Mouse (Mus musculus) left cerebral cortex, adult 11 months (tissue): ENCODE results near the gene Reep3.
"Not testable (repeated sequence)": the region's sequence is repeated elsewhere in the genome, so short reads cannot be mapped to it uniquely, and the experiment has no call there.

Source experiments
- DNase-seq: peaks from one replicate; pipeline ENCODE4 v3.0.0; 2022; ENCODE audit warnings: low spot score

Reep3 gene

GRCm38 (mm10) chr10:67096621-67097436, at the start of gene Reep3:
Gene Reep3 (minus strand): TSS chr10:67096945.
- DNase-seq = no peak

DNA sequence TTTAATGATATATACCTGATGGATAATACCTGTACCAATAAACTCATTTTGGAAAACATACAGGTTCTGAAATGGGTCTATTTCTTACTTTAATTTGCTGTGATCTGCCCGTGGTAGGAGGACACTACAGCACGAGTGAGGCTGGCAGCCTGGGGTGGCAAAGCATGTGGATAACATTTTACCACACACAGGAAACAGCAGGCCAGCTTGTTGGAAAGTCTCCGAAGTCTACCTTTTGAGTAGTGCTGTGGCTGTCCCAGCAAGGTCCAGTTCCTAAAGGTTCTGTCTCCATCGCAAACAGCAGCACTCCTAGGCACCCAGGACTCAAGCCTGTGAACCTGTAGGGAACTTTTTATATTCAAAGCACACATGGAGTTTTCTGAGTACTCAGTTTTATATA, 48.9 kb upstream of the Reep3 start:
- DNase-seq = no peak

DNA sequence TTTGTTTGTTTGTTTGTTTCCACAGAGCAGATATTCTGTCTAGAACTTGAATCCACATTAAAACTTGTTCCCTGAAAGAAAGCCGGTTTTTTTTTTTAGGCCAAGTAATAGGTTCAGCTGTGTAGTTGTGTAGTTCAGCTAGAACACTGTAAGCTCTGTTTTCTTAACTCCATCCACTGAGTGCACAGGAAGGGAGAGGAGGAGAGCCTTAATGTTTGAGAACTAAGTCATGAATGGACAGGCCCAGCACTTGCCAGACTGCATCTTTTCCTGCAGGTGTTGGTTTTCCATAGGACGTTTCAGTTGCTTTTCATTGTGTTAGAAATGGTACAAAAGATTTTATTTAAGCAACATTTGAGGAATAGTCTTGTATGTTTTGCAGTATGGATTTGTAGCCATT, 47.5 kb upstream of the Reep3 start:
- no peak for DNase-seq

- DNase-seq = no peak
Measured at GRCm38 (mm10) chr10:67143661-67144060, 46.9 kb upstream of the Reep3 start.

- DNase-seq = no peak
Measured at GRCm38 (mm10) chr10:67137437-67137836, 40.7 kb upstream of the Reep3 start.

DNA sequence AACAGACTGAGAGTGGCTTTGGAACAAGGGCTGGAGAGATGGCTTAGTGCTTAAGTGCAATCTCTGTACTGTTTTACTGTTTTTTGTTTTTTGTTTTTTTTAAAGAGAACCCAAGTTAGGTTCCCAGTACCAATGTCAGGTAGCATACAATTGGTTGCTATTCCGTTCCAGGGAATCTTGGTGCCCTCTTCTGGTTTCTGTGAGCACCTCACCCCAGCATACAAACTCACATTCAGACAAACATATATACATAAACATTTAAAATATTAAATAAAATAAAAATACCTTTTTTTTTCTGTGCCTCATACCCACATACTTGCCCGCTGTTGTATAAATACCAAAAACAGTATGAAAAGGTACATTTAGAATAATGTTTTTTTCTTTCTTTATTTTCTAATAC, 37.6 kb upstream of the Reep3 start:
- DNase-seq = no peak

DNA sequence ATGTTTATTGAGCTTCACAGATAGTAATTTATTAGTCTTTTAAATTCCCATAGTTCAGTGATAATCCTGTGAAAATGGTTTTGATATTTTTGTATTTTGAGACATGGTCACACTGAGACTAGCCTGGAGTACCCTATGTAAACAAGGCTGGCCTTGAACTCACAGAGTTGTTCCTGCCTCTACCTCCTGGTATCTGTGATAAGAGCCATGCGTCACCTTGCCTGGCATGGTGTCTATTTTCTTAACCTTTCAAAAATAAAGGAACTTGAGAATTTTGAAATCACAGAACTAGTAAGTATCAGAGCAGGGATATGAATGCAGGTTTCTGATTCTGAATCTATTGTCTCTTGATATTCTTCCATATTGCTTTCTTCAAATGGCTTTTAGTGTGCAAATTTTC, 35.0 kb upstream of the Reep3 start:
- no peak for DNase-seq

GRCm38 (mm10) chr10:67129531-67129930, 32.8 kb upstream of the Reep3 start:
- no peak for DNase-seq

DNA sequence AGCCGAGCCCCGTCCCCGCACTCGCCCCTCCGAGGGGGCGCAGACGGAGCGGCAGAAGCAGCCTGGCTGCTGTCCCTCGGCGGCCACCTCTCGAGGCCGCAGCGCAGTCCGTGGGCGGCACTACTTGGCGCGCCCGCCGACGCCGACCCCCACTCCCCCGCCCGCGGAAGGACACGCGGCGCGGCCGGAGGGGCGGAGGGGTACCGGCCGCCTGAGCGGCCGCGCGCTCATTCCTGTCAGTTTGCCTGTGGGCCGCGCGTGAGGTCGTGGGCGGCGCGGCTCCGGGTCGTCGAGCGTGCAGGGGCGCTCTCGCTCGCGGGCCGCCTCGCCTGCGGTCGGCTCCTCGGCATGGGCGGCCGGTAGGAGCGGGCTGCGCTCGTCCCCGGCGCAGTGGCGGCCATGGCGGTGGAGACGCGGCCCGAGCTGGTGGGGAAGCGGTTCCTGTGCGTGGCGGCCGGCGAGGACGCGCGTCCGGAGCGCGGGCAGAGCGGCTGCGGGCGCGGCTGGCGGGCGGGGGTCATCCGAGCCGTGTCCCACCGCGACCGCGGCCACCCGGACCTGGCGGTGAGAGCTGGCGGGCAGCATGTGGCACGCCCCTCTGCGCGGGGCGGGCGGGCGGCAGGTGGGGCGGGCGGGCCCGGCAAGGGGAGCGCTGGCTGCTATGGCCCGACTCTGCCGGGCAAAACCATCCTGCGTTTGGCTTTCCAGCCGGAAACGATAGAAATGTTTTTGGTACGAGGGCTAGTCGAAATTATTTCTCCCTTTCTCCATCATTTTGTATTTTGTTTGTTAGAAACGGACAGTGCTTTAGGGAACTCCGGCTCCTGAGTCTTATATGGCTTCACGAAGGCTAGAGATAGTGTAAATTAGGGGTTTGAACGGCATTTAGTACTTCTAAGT, 30.4 kb upstream of the Reep3 start:
- DNase-seq = no peak

DNA sequence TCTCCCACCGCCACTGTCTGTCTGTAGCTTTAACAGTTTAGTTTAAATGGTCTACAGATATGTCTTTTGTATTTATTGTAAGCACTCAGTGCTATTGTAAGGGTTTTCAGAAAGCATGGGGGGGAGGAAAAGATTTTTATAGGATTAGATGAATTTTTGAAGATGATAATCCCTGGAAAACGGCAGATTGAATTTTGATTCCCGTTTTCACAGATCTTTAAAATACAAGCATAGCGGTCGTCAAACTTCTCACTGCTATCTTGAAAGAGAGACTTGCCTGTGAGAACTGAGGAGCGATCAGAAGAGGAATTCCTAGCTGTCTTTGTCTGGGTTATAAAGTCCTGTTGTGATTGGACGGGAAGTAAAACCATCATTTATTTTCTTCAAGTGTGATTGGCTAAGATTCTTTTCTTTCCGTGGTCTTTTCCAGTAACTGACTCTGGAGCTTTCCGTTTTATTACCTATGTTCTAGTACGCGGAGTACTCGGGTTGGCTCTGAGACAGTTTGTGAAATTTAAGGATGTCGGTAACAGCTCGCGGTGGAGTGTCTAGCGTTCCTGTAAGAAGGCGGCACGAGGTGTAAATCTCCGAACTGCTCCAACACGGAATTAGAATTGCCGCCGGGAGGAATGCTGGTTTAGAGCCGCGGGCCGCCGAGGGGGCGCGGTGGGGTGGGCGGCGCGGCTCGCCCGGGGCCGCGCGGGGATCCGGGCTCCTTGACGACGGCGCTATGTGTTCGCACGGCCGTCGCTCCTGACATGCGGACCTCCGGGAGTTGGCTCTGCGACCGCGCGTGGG, 29.5 kb upstream of the Reep3 start:
- peak; percentile 66 for DNase-seq

- no peak for DNase-seq
Measured at GRCm38 (mm10) chr10:67124156-67124555, 27.4 kb upstream of the Reep3 start.

GRCm38 (mm10) chr10:67123756-67124155, 27.0 kb upstream of the Reep3 start:
- DNase-seq = no peak

DNA sequence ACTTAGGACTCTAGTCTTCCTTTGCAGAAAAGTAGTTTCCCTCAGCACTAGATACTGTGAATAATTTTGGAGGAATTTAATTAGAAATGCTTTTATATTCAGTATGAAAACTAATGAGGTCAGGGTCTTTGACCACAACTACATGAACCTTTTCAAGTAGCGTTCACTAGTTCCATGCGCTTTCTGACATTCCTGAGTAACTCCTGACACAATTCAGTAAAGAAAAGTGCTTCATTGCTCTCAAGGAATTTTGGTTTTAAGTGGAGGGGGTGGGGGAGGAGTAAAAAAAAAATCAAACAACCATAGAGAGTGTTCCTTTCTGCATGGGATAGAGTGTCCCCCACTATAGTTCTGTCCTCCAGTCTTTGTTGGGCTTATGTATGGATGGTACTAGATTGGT, 23.9 kb upstream of the Reep3 start:
- DNase-seq = no peak

DNA sequence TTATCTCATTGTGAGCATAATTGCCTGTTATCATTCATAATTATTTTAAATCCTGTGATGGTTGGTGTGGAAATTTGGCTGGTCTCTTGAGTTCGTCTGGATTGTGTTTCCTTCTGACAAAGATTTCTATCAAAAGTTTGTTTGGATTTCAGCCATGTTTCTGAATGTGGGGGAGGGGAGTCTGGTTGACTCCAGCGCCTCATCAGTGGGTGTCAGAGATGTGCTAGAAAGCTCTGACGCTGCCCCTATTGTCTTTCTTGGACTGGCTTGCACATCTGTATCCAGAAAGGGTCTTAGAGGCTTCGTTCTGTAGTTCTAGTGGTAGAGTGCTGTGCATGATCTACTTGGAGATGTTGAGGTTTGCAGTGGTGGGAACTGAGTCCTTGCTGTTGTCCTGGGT, 23.4 kb upstream of the Reep3 start:
- no peak for DNase-seq

GRCm38 (mm10) chr10:67119291-67119690, 22.5 kb upstream of the Reep3 start:
- DNase-seq = no peak

DNA sequence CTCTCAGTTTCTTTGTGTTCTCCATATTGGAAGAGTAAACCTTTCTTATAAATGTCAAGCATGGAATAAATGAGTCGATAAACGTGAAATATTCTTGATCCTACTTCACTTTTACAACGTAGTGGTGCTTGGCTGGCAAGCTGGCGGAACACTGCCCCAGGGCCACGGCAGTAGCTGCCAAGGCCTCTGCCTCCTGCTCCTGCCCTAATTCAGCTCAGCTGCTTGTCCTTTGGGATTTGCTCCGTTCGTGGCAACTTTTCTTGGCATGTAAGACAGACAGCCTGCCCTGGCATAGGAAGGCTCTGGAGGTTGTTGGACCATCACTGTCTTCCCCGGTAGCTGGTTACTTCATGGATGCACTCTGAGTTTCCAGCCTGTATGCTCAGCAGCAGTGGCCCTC, 19.5 kb upstream of the Reep3 start:
- no peak for DNase-seq

- no peak for DNase-seq
Measured at GRCm38 (mm10) chr10:67115666-67116091, 18.9 kb upstream of the Reep3 start.

DNA sequence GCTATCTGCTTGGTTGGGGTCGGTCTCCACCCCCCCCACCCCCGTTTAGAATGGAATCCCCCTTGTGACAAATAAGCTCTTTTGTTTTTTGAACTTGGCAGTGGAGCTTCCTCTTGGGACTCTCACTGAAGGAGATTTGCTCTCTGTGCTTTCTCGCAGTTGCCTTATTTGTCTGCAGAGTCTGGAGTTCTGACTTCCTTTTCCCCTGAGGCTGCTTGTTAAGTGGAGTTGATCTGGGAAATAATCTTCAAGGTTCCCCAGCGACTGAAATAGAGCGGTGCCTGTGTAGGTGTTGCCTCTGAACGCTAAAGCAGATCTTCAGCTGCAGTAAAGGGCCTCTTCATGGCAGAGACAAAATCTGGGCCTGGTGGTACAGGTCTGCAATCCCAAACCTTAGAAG, 18.4 kb upstream of the Reep3 start:
- DNase-seq = no peak

DNA sequence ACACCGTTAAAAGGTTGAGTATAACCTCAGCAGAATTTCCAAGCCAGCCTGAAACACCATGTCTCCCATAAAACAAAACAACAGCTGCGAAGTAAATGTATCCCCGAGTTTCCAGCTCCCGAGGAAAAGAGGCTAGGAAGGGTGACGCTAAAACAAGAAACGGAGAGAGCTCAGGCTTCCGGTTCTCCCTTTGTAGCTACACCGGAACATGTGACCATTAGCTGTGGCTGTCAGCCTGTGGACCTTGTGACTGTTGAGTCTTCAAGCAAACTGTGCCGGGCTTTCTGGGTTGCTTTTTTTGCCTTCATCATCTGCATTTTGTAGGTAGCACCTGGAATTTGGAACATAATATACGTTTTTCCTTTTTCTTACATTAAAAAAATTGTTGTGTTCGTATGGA, 17.1 kb upstream of the Reep3 start:
- DNase-seq = no peak

- DNase-seq = not testable (repeated sequence)
Measured at GRCm38 (mm10) chr10:67112967-67113366, 16.2 kb upstream of the Reep3 start.

- no peak for DNase-seq
Measured at GRCm38 (mm10) chr10:67111799-67112177, 15.0 kb upstream of the Reep3 start.

- DNase-seq = no peak
Measured at GRCm38 (mm10) chr10:67111044-67111798, 14.5 kb upstream of the Reep3 start.
